Mouse (Mus musculus): ENCODE data around the gene Wipf2. TPM values are rescaled to one million over a fixed set of nuclear protein-coding genes. Genes with fewer than 3 reads are reported as not detected.

Gene Wipf2
- total and polyA plus RNA-seq, 3 experiments, result 2.1 to 7.7 (median 4.7) TPM

DNA sequence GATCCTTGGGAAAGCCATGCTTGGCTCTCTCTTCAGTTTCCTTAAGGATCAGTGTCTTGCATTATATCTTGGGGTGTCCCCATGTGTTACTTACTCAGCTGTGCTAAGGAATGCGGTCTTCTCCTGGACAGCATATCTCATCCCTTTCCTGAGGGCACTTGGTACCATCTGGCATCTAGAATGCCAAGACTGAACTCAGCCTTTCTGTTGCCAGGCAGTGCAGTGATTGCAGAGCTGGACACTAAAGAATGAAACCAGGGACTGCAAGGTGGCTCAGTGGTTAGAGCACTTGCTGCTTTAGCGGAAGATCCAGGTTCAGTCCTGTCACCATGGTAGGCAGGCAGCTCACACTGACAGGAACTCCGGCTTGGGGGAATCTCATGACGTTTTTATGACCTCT lies 33.6 kb upstream of the Wipf2 start:
- peaks cover 79 to 93% of the 10 kb centered on the region in 2 experiments for H3K36me3 ChIP-seq (replicated peaks in 1 of 2; ENCODE audit: control insufficient read depth in 1 of 2, insufficient read depth in 1 of 2, low read length in 1 of 2)
- H3K79me2 ChIP-seq (replicated peaks; ENCODE audit: control insufficient read depth, extremely low read depth, insufficient read depth, poor library complexity, severe bottlenecking), result peaks cover 14% of the 10 kb centered on the region
- H3K27ac ChIP-seq (ENCODE audit: insufficient read depth, low read depth), result no peak overlapping the region
- no peaks in the 10 kb centered on the region for H3K27me3 ChIP-seq (replicated peaks)
- TF ChIP-seq TBP (conservative IDR thresholded peaks at IDR 0.05; ENCODE audit: low read depth, low read length) (no peak), MAZ (IDR thresholded peaks at IDR 0.05; ENCODE audit: low read depth, low read length) (no peak), PAX5 (IDR thresholded peaks at IDR 0.05; ENCODE audit: low read length) (no peak), USF1 (IDR thresholded peaks at IDR 0.05; ENCODE audit: low read depth, low read length) (no peak), NRF1 (IDR thresholded peaks at IDR 0.05; ENCODE audit: low read depth, low read length) (no peak), JUN (IDR thresholded peaks at IDR 0.05; ENCODE audit: insufficient read depth, low read depth, low read length) (no peak), SIN3A (IDR thresholded peaks at IDR 0.05; ENCODE audit: low read length) (no peak), POLR2A (IDR thresholded peaks at IDR 0.05; ENCODE audit: low read depth, low read length) (no peak), ETS1 (conservative IDR thresholded peaks at IDR 0.05; ENCODE audit: low read depth, low read length) (no peak), CHD2 (IDR thresholded peaks at IDR 0.05; ENCODE audit: low read length) (no peak), KAT2A (IDR thresholded peaks at IDR 0.05; ENCODE audit: insufficient replicate concordance, low read length) (no peak), CTCF (conservative IDR thresholded peaks at IDR 0.05 in 1 of 2, IDR thresholded peaks at IDR 0.05 in 1 of 2; ENCODE audit: low read depth in 2 of 2, low read length in 2 of 2) (no peak), POLR2AphosphoS2 (IDR thresholded peaks at IDR 0.05; ENCODE audit: low read depth, low read length) (no peak), CHD1 (IDR thresholded peaks at IDR 0.05; ENCODE audit: low read depth, low read length) (no peak), JUND (conservative IDR thresholded peaks at IDR 0.05; ENCODE audit: low read depth, low read length) (no peak)
- no peaks in the 10 kb centered on the region for H3K4me1 ChIP-seq (ENCODE audit: control insufficient read depth in 1 of 2, insufficient read depth in 2 of 2)
- H3K4me2 ChIP-seq (ENCODE audit: insufficient read depth, low read depth, poor library complexity, severe bottlenecking), result no peak overlapping the region
- dilution Hi-C loops (cut with MboI; ENCODE audit: extremely low pct_ligation_motif_present, extremely low pct_unique_long_range_greater_than_20kb, low sequenced_read_pairs), result no loop called here
- H3K9ac ChIP-seq (ENCODE audit: insufficient read depth, low read depth), result no peak overlapping the region
- no peak for DNase-seq (ENCODE audit: extremely low read depth)
- no peaks in the 10 kb centered on the region for H3K9me3 ChIP-seq (replicated peaks; ENCODE audit: low read length)
- in situ Hi-C loops (cut with MboI; ENCODE audit: low pct_ligation_motif_present, low pct_unique_long_range_greater_than_20kb, low sequenced_read_pairs), result loop anchor here (5.0 kb wide), 1 partner anchor 38 kb away; no protein-coding TSS in a partner anchor
- no peak overlapping the region for H3K4me3 ChIP-seq (replicated peaks in 1 of 3; ENCODE audit: low read depth in 2 of 3, low read length in 2 of 3, poor library complexity in 1 of 3)

DNA sequence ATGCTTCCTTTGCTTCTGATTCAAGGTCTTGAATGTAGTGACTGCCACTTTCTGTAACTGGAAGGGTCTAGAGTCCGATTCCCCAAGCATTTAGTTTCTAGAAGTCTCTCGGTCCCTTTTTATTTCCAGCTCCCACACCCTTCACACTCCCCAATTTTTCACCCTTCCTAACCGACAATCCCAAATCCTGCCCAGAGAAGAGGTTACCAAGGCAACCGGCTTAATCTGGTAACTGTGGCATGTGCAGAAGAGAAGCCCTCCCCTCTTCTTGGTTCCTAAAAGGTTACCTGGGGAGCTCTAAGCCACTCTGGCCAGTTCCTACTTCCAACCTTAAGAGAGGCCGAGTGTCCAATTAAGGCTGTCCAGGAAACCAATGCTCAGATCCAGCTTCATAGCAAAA lies 28.1 kb upstream of the Wipf2 start:
- Histone ChIP-seq H3K9ac (ENCODE audit: insufficient read depth, low read depth) (no peak overlapping the region), H3K27me3 (replicated peaks) (peaks cover 18% of the 10 kb centered on the region), H3K79me2 (replicated peaks; ENCODE audit: control insufficient read depth, extremely low read depth, insufficient read depth, poor library complexity, severe bottlenecking) (no peaks in the 10 kb centered on the region), H3K4me3 (replicated peaks in 1 of 3; ENCODE audit: low read depth in 2 of 3, low read length in 2 of 3, poor library complexity in 1 of 3) (no peak overlapping the region), H3K9me3 (replicated peaks; ENCODE audit: low read length) (no peaks in the 10 kb centered on the region), H3K4me2 (ENCODE audit: insufficient read depth, low read depth, poor library complexity, severe bottlenecking) (no peak overlapping the region), H3K4me1 (ENCODE audit: control insufficient read depth in 1 of 2, insufficient read depth in 2 of 2) (peaks cover 3 to 27% of the 10 kb centered on the region in 2 experiments; a peak in 2 of 4 replicates), H3K27ac (ENCODE audit: insufficient read depth, low read depth) (no peak overlapping the region), H3K36me3 (replicated peaks in 1 of 2; ENCODE audit: control insufficient read depth in 1 of 2, insufficient read depth in 1 of 2, low read length in 1 of 2) (peaks cover 37 to 52% of the 10 kb centered on the region in 2 experiments)
- DNase-seq (ENCODE audit: extremely low read depth), result no peak
- in situ Hi-C loops (cut with MboI; ENCODE audit: low pct_ligation_motif_present, low pct_unique_long_range_greater_than_20kb, low sequenced_read_pairs), result no loop called here
- dilution Hi-C loops (cut with MboI; ENCODE audit: extremely low pct_ligation_motif_present, extremely low pct_unique_long_range_greater_than_20kb, low sequenced_read_pairs), result no loop called here
- TF ChIP-seq JUN (IDR thresholded peaks at IDR 0.05; ENCODE audit: insufficient read depth, low read depth, low read length) (no peak), TCF12 (IDR thresholded peaks at IDR 0.05; ENCODE audit: low read depth, low read length) (no peak), ZC3H11A (IDR thresholded peaks at IDR 0.05; ENCODE audit: low read depth, low read length) (no peak), POLR2AphosphoS2 (IDR thresholded peaks at IDR 0.05; ENCODE audit: low read depth, low read length) (no peak), HCFC1 (IDR thresholded peaks at IDR 0.05; ENCODE audit: low read depth, low read length) (no peak), ETS1 (conservative IDR thresholded peaks at IDR 0.05; ENCODE audit: low read depth, low read length) (no peak), TBP (conservative IDR thresholded peaks at IDR 0.05; ENCODE audit: low read depth, low read length) (no peak), GABPA (IDR thresholded peaks at IDR 0.05; ENCODE audit: insufficient replicate concordance, low read depth, low read length) (no peak), NRF1 (IDR thresholded peaks at IDR 0.05; ENCODE audit: low read depth, low read length) (no peak), MEF2A (IDR thresholded peaks at IDR 0.05; ENCODE audit: borderline replicate concordance, low read depth, low read length) (no peak), BHLHE40 (IDR thresholded peaks at IDR 0.05; ENCODE audit: low read depth, low read length) (no peak), EP300 (IDR thresholded peaks at IDR 0.05; ENCODE audit: low read length) (no peak)
